Mouse (Mus musculus) stomach, postnatal 0 days (tissue): ENCODE measurements around the gene BC004004. TPM values are rescaled to one million over a fixed set of nuclear protein-coding genes. Genes with fewer than 3 reads are reported as not detected.

Source experiments
- ATAC-seq: fragments of 200-750 bp; cut with Nextera tagmentation; 2 replicates; pipeline ENCODE4 v1.8.0; 2017; ENCODE audit not compliant: low FRiP score, low TSS enrichment
- DNase-seq: peaks from one replicate; pipeline ENCODE4 v3.0.0-alpha.2; 2016; ENCODE audit warnings: low spot score
- H3K27ac ChIP-seq: fragments of 300-500 bp; sonication (generic); replicated peaks from 2 replicates; pipeline ENCODE4 v1.5.1; 2014; ENCODE audit warnings: mild to moderate bottlenecking, control low read depth
- H3K27me3 ChIP-seq: fragments of 300-500 bp; sonication (generic); 2 replicates; pipeline ENCODE4 v1.6.1; 2014; ENCODE audit warnings: low read length; ENCODE audit not compliant: control insufficient read depth, insufficient read depth
- H3K36me3 ChIP-seq: fragments of 300-500 bp; sonication (generic); 2 replicates; pipeline ENCODE4 v1.6.1; 2014; ENCODE audit warnings: low read length, mixed read lengths; ENCODE audit not compliant: control insufficient read depth, insufficient read depth
- H3K4me1 ChIP-seq: fragments of 300-500 bp; sonication (generic); replicated peaks from 2 replicates; pipeline ENCODE4 v1.6.1; 2014; ENCODE audit warnings: antibody characterized with exemption; ENCODE audit not compliant: control insufficient read depth, insufficient read depth
- H3K4me2 ChIP-seq: fragments of 300-500 bp; sonication (generic); replicated peaks from 2 replicates; pipeline ENCODE4 v1.6.1; 2014; ENCODE audit warnings: low read depth, mild to moderate bottlenecking, control low read depth, moderate library complexity
- H3K4me3 ChIP-seq: fragments of 300-500 bp; sonication (generic); 2 replicates; pipeline ENCODE4 v1.5.1; 2014; ENCODE audit warnings: low read depth, low read length, control low read depth
- H3K9ac ChIP-seq: fragments of 300-500 bp; sonication (generic); 2 replicates; pipeline ENCODE4 v1.6.1; 2014; ENCODE audit warnings: mild to moderate bottlenecking, low read length, control low read depth, mixed read lengths
- H3K9me3 ChIP-seq: fragments of 300-500 bp; sonication (generic); 2 replicates; pipeline ENCODE4 v1.6.1; 2016; ENCODE audit warnings: low read length; ENCODE audit not compliant: control insufficient read depth
- CTCF ChIP-seq: IDR thresholded peaks from 2 replicates; pipeline ENCODE4 v1.5.1; 2016; ENCODE audit warnings: antibody characterized with exemption, low read depth, mild to moderate bottlenecking, moderate library complexity
- EP300 ChIP-seq: optimal IDR thresholded peaks from 2 replicates; pipeline ENCODE3; 2016; ENCODE audit warnings: antibody characterized with exemption
- WGBS: fragments of 180-500 bp; shearing (Covaris S2); extraction: QIAGEN DNeasy Blood & Tissue Kit; methylation state at CpG from one replicate; pipeline ENCODE4 v1.1.7; 2014; 5-methylcytosine and 5-hydroxymethylcytosine counted together
- polyA plus RNA-seq: library from polyadenylated mRNA; unstranded; fragments of >200 nt; fragmentation: Nextera tagmentation; extraction: Ambion mirVana; gene quantifications from 2 replicates; pipeline ENCODE4 v1.2.1, GENCODE M21; 2015

Gene BC004004
- polyA plus RNA-seq, 1 experiment from 2014 or later, result 97.2 TPM

- H3K9ac ChIP-seq, result no peak overlapping the region
- WGBS, result 70% methylated on average over 6 of the region's 6 CpGs
- peaks cover 14% of the 10 kb centered on the region for H3K36me3 ChIP-seq
- ATAC-seq (no peak), DNase-seq (no peak)
- peak; percentile 28; the same call in 1 of the 2 replicates for TF ChIP-seq CTCF
- no peak for TF ChIP-seq EP300
- H3K4me2 ChIP-seq, result no peak overlapping the region
- no peaks in the 10 kb centered on the region for H3K4me1 ChIP-seq
- H3K27me3 ChIP-seq, result no peaks in the 10 kb centered on the region
- no peak overlapping the region for H3K27ac ChIP-seq
- H3K4me3 ChIP-seq, result no peak overlapping the region
- no peaks in the 10 kb centered on the region for H3K9me3 ChIP-seq
Measured at GRCm38 (mm10) chr17:29297813-29298212, 29.2 kb downstream of the BC004004 start.

GRCm38 (mm10) chr17:29299282-29299681 is 30.7 kb downstream of the BC004004 start:
- Histone ChIP-seq H3K4me2 (no peak overlapping the region), H3K9ac (no peak overlapping the region), H3K4me3 (no peak overlapping the region), H3K9me3 (no peaks in the 10 kb centered on the region), H3K27me3 (no peaks in the 10 kb centered on the region), H3K36me3 (peaks cover 14% of the 10 kb centered on the region), H3K27ac (no peak overlapping the region), H3K4me1 (no peaks in the 10 kb centered on the region)
- ATAC-seq (no peak), DNase-seq (no peak)
- 86% methylated on average over 4 of the region's 4 CpGs for WGBS
- TF ChIP-seq CTCF, result no peak
- no peak for TF ChIP-seq EP300

- TF ChIP-seq EP300, result no peak
- no peak for TF ChIP-seq CTCF
- H3K36me3 ChIP-seq, result peaks cover 12% of the 10 kb centered on the region
- WGBS, result 90% methylated on average over 7 of the region's 7 CpGs
- H3K9me3 ChIP-seq, result no peaks in the 10 kb centered on the region
- H3K9ac ChIP-seq, result no peak overlapping the region
- DNase-seq (no peak), ATAC-seq (no peak)
- no peak overlapping the region for H3K27ac ChIP-seq
- H3K27me3 ChIP-seq, result no peaks in the 10 kb centered on the region
- H3K4me3 ChIP-seq, result no peak overlapping the region
- peaks cover 10% of the 10 kb centered on the region for H3K4me1 ChIP-seq
- no peak overlapping the region for H3K4me2 ChIP-seq
Measured at GRCm38 (mm10) chr17:29300926-29301325, 32.3 kb downstream of the BC004004 start.

- Histone ChIP-seq H3K4me2 (no peak overlapping the region), H3K4me1 (peaks cover 10% of the 10 kb centered on the region), H3K27me3 (no peaks in the 10 kb centered on the region), H3K36me3 (peaks cover 12% of the 10 kb centered on the region), H3K27ac (no peak overlapping the region), H3K9me3 (no peaks in the 10 kb centered on the region), H3K4me3 (no peak overlapping the region), H3K9ac (no peak overlapping the region)
- DNase-seq (no peak), ATAC-seq (no peak)
- no peak for TF ChIP-seq EP300
- no peak for TF ChIP-seq CTCF
- 90% methylated on average over 6 of the region's 6 CpGs for WGBS
Measured at GRCm38 (mm10) chr17:29301421-29301820, 32.8 kb downstream of the BC004004 start.

GRCm38 (mm10) chr17:29302149-29302548 is 33.6 kb downstream of the BC004004 start:
- Histone ChIP-seq H3K9me3 (no peaks in the 10 kb centered on the region), H3K4me3 (no peak overlapping the region), H3K9ac (no peak overlapping the region), H3K36me3 (peaks cover 12% of the 10 kb centered on the region), H3K27me3 (no peaks in the 10 kb centered on the region), H3K4me2 (no peak overlapping the region), H3K4me1 (peaks cover 10% of the 10 kb centered on the region), H3K27ac (no peak overlapping the region)
- WGBS, result 66% methylated on average over 5 of the region's 5 CpGs
- no peak for ATAC-seq
- TF ChIP-seq EP300 (no peak), CTCF (no peak)
- no peak for DNase-seq

GRCm38 (mm10) chr17:29303087-29303486 is 34.5 kb downstream of the BC004004 start:
- Histone ChIP-seq H3K27ac (no peak overlapping the region), H3K27me3 (no peaks in the 10 kb centered on the region), H3K9me3 (no peaks in the 10 kb centered on the region), H3K4me2 (no peak overlapping the region), H3K4me1 (peaks cover 10% of the 10 kb centered on the region), H3K4me3 (no peak overlapping the region), H3K36me3 (peaks cover 12% of the 10 kb centered on the region), H3K9ac (no peak overlapping the region)
- ATAC-seq, result peak; percentile 51; the same call in 1 of the 2 replicates
- peak; percentile 70 for DNase-seq
- WGBS, result 55% methylated on average over 3 of the region's 3 CpGs
- TF ChIP-seq EP300 (no peak), CTCF (peak; percentile 60)
